Comparison of ENCODE assay signal across 8 mouse cellular contexts in the genomic region with DNA sequence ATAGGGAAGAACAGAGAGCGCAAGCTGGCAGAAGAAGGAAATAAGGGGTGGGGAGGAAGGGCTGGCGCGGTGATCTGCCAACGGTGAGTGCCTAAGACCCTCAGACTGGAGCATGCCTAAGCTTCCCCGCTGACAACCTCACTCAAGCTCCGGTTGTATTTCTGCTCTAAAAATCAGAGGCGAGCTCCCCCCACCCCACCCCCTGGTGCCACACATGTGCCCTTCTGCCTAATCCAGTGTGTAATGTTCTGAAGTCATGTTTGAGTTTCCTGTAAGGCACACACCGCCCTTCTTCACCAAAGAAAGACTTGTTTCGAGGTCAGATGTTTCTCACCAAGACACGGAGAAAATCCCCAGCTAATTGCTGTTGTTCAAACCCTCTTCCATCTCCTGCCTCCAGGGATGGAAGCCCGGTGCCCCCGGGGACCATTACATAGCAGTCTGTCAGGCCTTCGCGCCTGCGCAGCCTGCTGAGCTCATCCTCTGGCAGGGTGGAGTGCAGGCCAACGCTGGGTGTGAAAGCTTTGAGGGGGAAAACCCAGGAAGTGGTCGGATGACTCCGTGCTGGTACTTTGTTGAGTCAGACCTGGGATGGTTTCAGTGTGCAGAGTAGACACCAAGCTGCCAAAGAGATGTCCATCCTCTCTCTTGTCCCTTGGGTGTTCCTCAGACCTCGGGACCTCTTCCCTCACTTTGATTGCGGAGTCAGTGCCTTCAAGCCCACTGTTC.
DNase-seq lines count a peak whose midpoint lies in the region; ATAC-seq and TF ChIP-seq lines count a peak whose summit lies in the region.

No protein-coding gene starts in this region.

- no peaks in the 10 kb centered on the region for H3K36me3 ChIP-seq in liver, embryonic 12.5 days
- H3K36me3 ChIP-seq in intestine, postnatal 0 days (ENCODE audit: control insufficient read depth, insufficient read depth) = no peaks in the 10 kb centered on the region

- peaks cover 13% of the 10 kb centered on the region for H3K27me3 ChIP-seq in liver, embryonic 12.5 days (replicated peaks)
- H3K27me3 ChIP-seq in intestine, postnatal 0 days (replicated peaks; ENCODE audit: control insufficient read depth, insufficient read depth, low read length) = no peaks in the 10 kb centered on the region

- no peaks in the 10 kb centered on the region for H3K9me3 ChIP-seq in liver, embryonic 12.5 days (replicated peaks)
- H3K9me3 ChIP-seq in intestine, postnatal 0 days (ENCODE audit: control insufficient read depth) = no peaks in the 10 kb centered on the region

- peak overlapping the region; percentile 74 for H3K4me2 ChIP-seq in liver, embryonic 12.5 days
- H3K4me2 ChIP-seq in intestine, postnatal 0 days (replicated peaks; ENCODE audit: low read depth) = no peak overlapping the region

- peak overlapping the region; percentile 81 for H3K27ac ChIP-seq in liver, embryonic 12.5 days
- no peak overlapping the region for H3K27ac ChIP-seq in intestine, postnatal 0 days (ENCODE audit: low read depth, low read length)

- peak overlapping the region; percentile 49 for H3K9ac ChIP-seq in liver, embryonic 12.5 days
- no peak overlapping the region for H3K9ac ChIP-seq in intestine, postnatal 0 days (ENCODE audit: low read depth, low read length)

- H3K4me3 ChIP-seq in liver, embryonic 12.5 days = peak overlapping the region; percentile 41
- no peak overlapping the region for H3K4me3 ChIP-seq in intestine, postnatal 0 days (ENCODE audit: low read depth, low read length)

- DNase-seq in 3T3-L1 (ENCODE audit: low read depth, low spot score) = peak; percentile 96
- DNase-seq in MEL-GATA-1-ER (ENCODE audit: extremely low read depth, low read depth) = peak; percentile 19
- peak; percentile 53 for DNase-seq in gastrocnemius, postnatal 14 days
- DNase-seq in cerebellum, adult 11 months = no peak

- peak; percentile 83 for ATAC-seq in liver, embryonic 12.5 days
- peak; percentile 84 for ATAC-seq in neutrophil, adult 5-6 weeks (ENCODE audit: extremely low read depth, insufficient number of reproducible peaks, low FRiP score, poor library complexity, severe bottlenecking)
- no peak for ATAC-seq in intestine, postnatal 0 days
- no peak for ATAC-seq in cerebellum, adult (ENCODE audit: insufficient number of reproducible peaks, low FRiP score, low TSS enrichment)

- intact Hi-C loops in gastrocnemius, postnatal 14 days (cut with DNase I; ENCODE audit: low total_unique reads) = no loop called here

- H3K4me1 ChIP-seq in liver, embryonic 12.5 days = peaks cover 40% of the 10 kb centered on the region
- no peaks in the 10 kb centered on the region for H3K4me1 ChIP-seq in intestine, postnatal 0 days (replicated peaks; ENCODE audit: control insufficient read depth, insufficient read depth, low read length)

- WGBS in liver, embryonic 12.5 days (ENCODE audit: insufficient replicate concordance) = 35% methylated on average over 20 of the region's 20 CpGs
- 72% methylated on average over 20 of the region's 20 CpGs for WGBS in intestine, postnatal 0 days

- no peak for TF ChIP-seq CTCF in intestine, postnatal 0 days (IDR thresholded peaks at IDR 0.05; ENCODE audit: low read depth)

Comparison
In these comparisons a context has a peak if more than half of its experiments do, and no peak if none do; other contexts are left out.
1. ATAC-seq: peak in liver, embryonic 12.5 days (single experiment) and neutrophil, adult 5-6 weeks (single experiment); none in intestine, postnatal 0 days (single experiment) and cerebellum, adult (single experiment).